Mouse (Mus musculus): ENCODE results near the gene Cyp2d11.
"Not testable (repeated sequence)": the region's sequence is repeated elsewhere in the genome, so short reads cannot be mapped to it uniquely, and the experiment has no call there.

Gene Cyp2d11

GRCm38 (mm10) chr15:82393922-82394321 is at the start of gene Cyp2d11:
Cyp2d11 (minus strand) TSS chr15:82394022.
- DNase-seq (ENCODE audit: extremely low spot score), result not testable (repeated sequence)

- no peak for DNase-seq (ENCODE audit: extremely low spot score)
These were observed 44.3 kb upstream of the Cyp2d11 start for GRCm38 (mm10) chr15:82437975-82438617.

- DNase-seq (ENCODE audit: extremely low spot score), result no peak
These were observed 41.8 kb upstream of the Cyp2d11 start for GRCm38 (mm10) chr15:82435606-82436005.

GRCm38 (mm10) chr15:82435011-82435410 is 41.2 kb upstream of the Cyp2d11 start:
- DNase-seq (ENCODE audit: extremely low spot score), result no peak

- no peak for DNase-seq (ENCODE audit: extremely low spot score)
These were observed 40.7 kb upstream of the Cyp2d11 start for GRCm38 (mm10) chr15:82434541-82434940.

GRCm38 (mm10) chr15:82433621-82434020 is 39.8 kb upstream of the Cyp2d11 start:
- no peak for DNase-seq (ENCODE audit: extremely low spot score)

GRCm38 (mm10) chr15:82433137-82433536 is 39.3 kb upstream of the Cyp2d11 start, which contains the start of gene Cyp2d9:
Cyp2d9 (plus strand) TSS chr15:82433437.
- DNase-seq (ENCODE audit: extremely low spot score), result no peak

GRCm38 (mm10) chr15:82423471-82423870 is 29.6 kb upstream of the Cyp2d11 start:
- DNase-seq (ENCODE audit: extremely low spot score), result no peak

- no peak for DNase-seq (ENCODE audit: extremely low spot score)
These were observed 29.1 kb upstream of the Cyp2d11 start for GRCm38 (mm10) chr15:82422935-82423334.

- no peak for DNase-seq (ENCODE audit: extremely low spot score)
These were observed 24.8 kb upstream of the Cyp2d11 start for GRCm38 (mm10) chr15:82418616-82419015.

GRCm38 (mm10) chr15:82416797-82417789 is 23.3 kb upstream of the Cyp2d11 start:
- peak; percentile 69 for DNase-seq (ENCODE audit: extremely low spot score)

- no peak for DNase-seq (ENCODE audit: extremely low spot score)
These were observed 13.7 kb upstream of the Cyp2d11 start for GRCm38 (mm10) chr15:82407536-82407935.

- no peak for DNase-seq (ENCODE audit: extremely low spot score)
These were observed 13.2 kb upstream of the Cyp2d11 start, which contains the start of gene Cyp2d10 for GRCm38 (mm10) chr15:82406981-82407380. Cyp2d10 (minus strand) TSS chr15:82407195.

- DNase-seq (ENCODE audit: extremely low spot score), result no peak
These were observed 10.3 kb upstream of the Cyp2d11 start for GRCm38 (mm10) chr15:82404163-82404562.

- no peak for DNase-seq (ENCODE audit: extremely low spot score)
These were observed 9.8 kb upstream of the Cyp2d11 start for GRCm38 (mm10) chr15:82403606-82404005.

- DNase-seq (ENCODE audit: extremely low spot score), result no peak
These were observed 8.9 kb upstream of the Cyp2d11 start for GRCm38 (mm10) chr15:82402741-82403140.

- no peak for DNase-seq (ENCODE audit: extremely low spot score)
These were observed 8.3 kb upstream of the Cyp2d11 start for GRCm38 (mm10) chr15:82402106-82402505.

- DNase-seq (ENCODE audit: extremely low spot score), result no peak
These were observed 7.7 kb upstream of the Cyp2d11 start for GRCm38 (mm10) chr15:82401516-82401915.

GRCm38 (mm10) chr15:82395955-82396354 is 2.1 kb upstream of the Cyp2d11 start:
- not testable (repeated sequence) for DNase-seq (ENCODE audit: extremely low spot score)

GRCm38 (mm10) chr15:82389916-82390315 is 3.9 kb downstream of the Cyp2d11 start:
- not testable (repeated sequence) for DNase-seq (ENCODE audit: extremely low spot score)

- DNase-seq (ENCODE audit: extremely low spot score), result no peak
These were observed 8.1 kb downstream of the Cyp2d11 start for GRCm38 (mm10) chr15:82385729-82386128.

GRCm38 (mm10) chr15:82382441-82382840 is 11.4 kb downstream of the Cyp2d11 start:
- DNase-seq (ENCODE audit: extremely low spot score), result no peak

- no peak for DNase-seq (ENCODE audit: extremely low spot score)
These were observed 13.1 kb downstream of the Cyp2d11 start for GRCm38 (mm10) chr15:82380714-82381062.

Measured in embryo, embryonic 9.5 days (tissue).